Mouse (Mus musculus) forebrain, embryonic 16.5 days (tissue): Measurements from ENCODE around the gene Kit. TPM values are rescaled to one million over a fixed set of nuclear protein-coding genes. Genes with fewer than 3 reads are reported as not detected.

ENCODE experiments used
- ATAC-seq: fragments of 200-750 bp; cut with Nextera tagmentation; 2 replicates; pipeline ENCODE4 v1.8.0; 2017; ENCODE audit warnings: mild to moderate bottlenecking, moderate library complexity
- H3K27ac ChIP-seq: fragments of 300-500 bp; sonication (generic); 2 replicates; pipeline ENCODE4 v1.5.1; 2014; ENCODE audit warnings: low read length, control low read depth
- H3K27me3 ChIP-seq: fragments of 300-500 bp; sonication (generic); replicated peaks from 2 replicates; pipeline ENCODE4 v1.6.1; 2014; ENCODE audit warnings: low read length; ENCODE audit not compliant: control insufficient read depth, insufficient read depth
- H3K36me3 ChIP-seq: fragments of 300-500 bp; sonication (generic); 2 replicates; pipeline ENCODE4 v1.6.1; 2014; ENCODE audit not compliant: control insufficient read depth, insufficient read depth
- H3K4me1 ChIP-seq: fragments of 300-500 bp; sonication (generic); replicated peaks from 2 replicates; pipeline ENCODE4 v1.6.1; 2014; ENCODE audit warnings: low read length; ENCODE audit not compliant: control insufficient read depth, insufficient read depth
- H3K4me2 ChIP-seq: fragments of 300-500 bp; sonication (generic); 2 replicates; pipeline ENCODE4 v1.6.1; 2014; ENCODE audit warnings: mild to moderate bottlenecking, low read length, control low read depth
- H3K4me3 ChIP-seq: fragments of 300-500 bp; sonication (generic); replicated peaks from 2 replicates; pipeline ENCODE4 v1.5.1; 2014; ENCODE audit warnings: mild to moderate bottlenecking, low read length, control low read depth
- H3K9ac ChIP-seq: fragments of 300-500 bp; sonication (generic); replicated peaks from 2 replicates; pipeline ENCODE4 v1.6.1; 2014; ENCODE audit warnings: low read depth, low read length, control low read depth
- H3K9me3 ChIP-seq: fragments of 300-500 bp; sonication (generic); 2 replicates; pipeline ENCODE4 v1.6.1; 2016; ENCODE audit warnings: low read length; ENCODE audit not compliant: control insufficient read depth
- WGBS: fragments of 180-500 bp; shearing (Covaris S2); extraction: QIAGEN DNeasy Blood & Tissue Kit; methylation state at CpG from one replicate; pipeline ENCODE4 v1.1.7; 2014; 5-methylcytosine and 5-hydroxymethylcytosine counted together
- polyA plus RNA-seq: library from polyadenylated mRNA; unstranded; fragments of >200 nt; fragmentation: Nextera tagmentation; extraction: Ambion mirVana; gene quantifications from 2 replicates; pipeline ENCODE4 v1.2.1, GENCODE M21; 2015

Kit gene
- polyA plus RNA-seq, 1 experiment from 2014 or later: 41.9 TPM

GRCm38 (mm10) chr5:75623520-75623919, 48.8 kb downstream of the Kit start:
- no peak overlapping the region for H3K9ac ChIP-seq
- 94% methylated on average over 1 of the region's 1 CpGs for WGBS
- H3K9me3 ChIP-seq: no peaks in the 10 kb centered on the region
- H3K36me3 ChIP-seq: peaks cover 3% of the 10 kb centered on the region
- H3K4me2 ChIP-seq: no peak overlapping the region
- H3K27me3 ChIP-seq: no peaks in the 10 kb centered on the region
- no peak overlapping the region for H3K4me3 ChIP-seq
- no peaks in the 10 kb centered on the region for H3K4me1 ChIP-seq
- H3K27ac ChIP-seq: no peak overlapping the region
- no peak for ATAC-seq

- no peak overlapping the region for H3K9ac ChIP-seq
- H3K4me2 ChIP-seq: no peak overlapping the region
- H3K27ac ChIP-seq: no peak overlapping the region
- no peaks in the 10 kb centered on the region for H3K27me3 ChIP-seq
- no peaks in the 10 kb centered on the region for H3K9me3 ChIP-seq
- peaks cover 3% of the 10 kb centered on the region for H3K36me3 ChIP-seq
- H3K4me1 ChIP-seq: no peaks in the 10 kb centered on the region
- WGBS: 94% methylated on average over 20 of the region's 20 CpGs
- no peak overlapping the region for H3K4me3 ChIP-seq
- no peak for ATAC-seq
Measured at GRCm38 (mm10) chr5:75623993-75624706, 49.4 kb downstream of the Kit start.

- Histone ChIP-seq H3K4me2 (no peak overlapping the region), H3K4me1 (no peaks in the 10 kb centered on the region), H3K36me3 (peaks cover 3% of the 10 kb centered on the region), H3K9ac (no peak overlapping the region), H3K4me3 (no peak overlapping the region), H3K27ac (no peak overlapping the region), H3K9me3 (no peaks in the 10 kb centered on the region), H3K27me3 (no peaks in the 10 kb centered on the region)
- ATAC-seq: no peak
Measured at GRCm38 (mm10) chr5:75625059-75625458, 50.3 kb downstream of the Kit start.

GRCm38 (mm10) chr5:75626284-75626683, 51.6 kb downstream of the Kit start:
- Histone ChIP-seq H3K36me3 (peaks cover 3% of the 10 kb centered on the region; the same call in 1 of the 2 replicates), H3K4me1 (no peaks in the 10 kb centered on the region), H3K27ac (no peak overlapping the region), H3K9me3 (no peaks in the 10 kb centered on the region), H3K4me2 (no peak overlapping the region), H3K4me3 (no peak overlapping the region), H3K27me3 (no peaks in the 10 kb centered on the region), H3K9ac (no peak overlapping the region)
- no peak for ATAC-seq
- 56% methylated on average over 8 of the region's 8 CpGs for whole genome bisulfite sequencing

- H3K27ac ChIP-seq: no peak overlapping the region
Measured at GRCm38 (mm10) chr5:75626703-75627102, 52.0 kb downstream of the Kit start.

GRCm38 (mm10) chr5:75632257-75632656, 57.5 kb downstream of the Kit start:
- Histone ChIP-seq H3K36me3 (no peaks in the 10 kb centered on the region), H3K4me1 (0 out of 2 replicates have a peak, but pooled peaks cover 3% of the 10 kb centered on the region), H3K27me3 (no peaks in the 10 kb centered on the region), H3K4me3 (no peak overlapping the region), H3K9ac (no peak overlapping the region), H3K27ac (no peak overlapping the region), H3K4me2 (no peak overlapping the region), H3K9me3 (no peaks in the 10 kb centered on the region)
- no peak for ATAC-seq
- 95% methylated on average over 5 of the region's 5 CpGs for WGBS

More at GRCm38 (mm10) chr5:75626703-75627102, 52.0 kb downstream of the Kit start:
- H3K27me3 ChIP-seq: no peaks in the 10 kb centered on the region
- no peaks in the 10 kb centered on the region for H3K4me1 ChIP-seq
- H3K4me2 ChIP-seq: no peak overlapping the region
- no peak for ATAC-seq
- H3K36me3 ChIP-seq: no peaks in the 10 kb centered on the region
- WGBS: 39% methylated on average over 6 of the region's 6 CpGs
- no peaks in the 10 kb centered on the region for H3K9me3 ChIP-seq
- no peak overlapping the region for H3K9ac ChIP-seq
- no peak overlapping the region for H3K4me3 ChIP-seq

GRCm38 (mm10) chr5:75632846-75633640, 58.3 kb downstream of the Kit start:
- Histone ChIP-seq H3K36me3 (no peaks in the 10 kb centered on the region), H3K27ac (no peak overlapping the region), H3K9ac (no peak overlapping the region), H3K4me2 (no peak overlapping the region), H3K9me3 (no peaks in the 10 kb centered on the region), H3K4me3 (no peak overlapping the region), H3K27me3 (no peaks in the 10 kb centered on the region), H3K4me1 (0 out of 2 replicates have a peak, but pooled peaks cover 3% of the 10 kb centered on the region)
- 84% methylated on average over 18 of the region's 18 CpGs for WGBS
- no peak for ATAC-seq

GRCm38 (mm10) chr5:75635385-75635784, 60.7 kb downstream of the Kit start:
- Histone ChIP-seq H3K4me2 (no peak overlapping the region), H3K4me1 (0 out of 2 replicates have a peak, but pooled peaks cover 3% of the 10 kb centered on the region), H3K9ac (no peak overlapping the region), H3K27ac (no peak overlapping the region), H3K27me3 (no peaks in the 10 kb centered on the region), H3K9me3 (no peaks in the 10 kb centered on the region), H3K36me3 (no peaks in the 10 kb centered on the region), H3K4me3 (no peak overlapping the region)
- WGBS: 46% methylated on average over 12 of the region's 12 CpGs
- no peak; the same call in 1 of the 2 replicates for ATAC-seq

GRCm38 (mm10) chr5:75640637-75641036, 65.9 kb downstream of the Kit start:
- H3K9me3 ChIP-seq: no peaks in the 10 kb centered on the region
- H3K36me3 ChIP-seq: no peaks in the 10 kb centered on the region; the same call in 1 of the 2 replicates
- no peak overlapping the region for H3K27ac ChIP-seq
- no peak overlapping the region for H3K4me2 ChIP-seq
- no peaks in the 10 kb centered on the region for H3K27me3 ChIP-seq
- no peak overlapping the region for H3K9ac ChIP-seq
- H3K4me1 ChIP-seq: no peaks in the 10 kb centered on the region
- no peak overlapping the region for H3K4me3 ChIP-seq
- WGBS: 75% methylated on average over 11 of the region's 11 CpGs
- ATAC-seq: no peak
